Mouse (Mus musculus) liver, adult 2 months (tissue): ENCODE measurements around the gene Tmem86a. TPM values are rescaled to one million over a fixed set of nuclear protein-coding genes. Genes with fewer than 3 reads are reported as not detected.

ENCODE experiments used
- DNase-seq: peaks from one replicate; pipeline ENCODE4 v3.0.0-alpha.2; 2011; ENCODE audit warnings: low read depth, low spot score; ENCODE audit errors: extremely low read depth
- H3K27ac ChIP-seq: fragments of 200-500 bp; replicated peaks from 2 replicates; pipeline ENCODE4 v1.5.1; 2012; ENCODE audit warnings: low read depth, mild to moderate bottlenecking, control low read depth, inconsistent platforms, low read length; ENCODE audit not compliant: insufficient read depth
- H3K27me3 ChIP-seq: fragments of 200-500 bp; 2 replicates; pipeline ENCODE4 v1.6.1; 2012; ENCODE audit warnings: mild to moderate bottlenecking, moderate library complexity, low read length, inconsistent platforms; ENCODE audit not compliant: control insufficient read depth, insufficient read depth
- H3K36me3 ChIP-seq: fragments of 200-500 bp; 2 replicates; pipeline ENCODE4 v1.6.1; 2012; ENCODE audit warnings: low read length, inconsistent platforms; ENCODE audit not compliant: control insufficient read depth, insufficient read depth
- H3K4me1 ChIP-seq: fragments of 200-500 bp; 2 replicates; pipeline ENCODE4 v1.6.1; 2011; ENCODE audit warnings: low read length; ENCODE audit not compliant: control insufficient read depth, insufficient read depth
- H3K4me3 ChIP-seq: fragments of 200-500 bp; 2 replicates; pipeline ENCODE4 v1.5.1; 2011; ENCODE audit warnings: low read depth, mild to moderate bottlenecking, control low read depth, low read length, moderate library complexity; ENCODE audit not compliant: insufficient read depth
- H3K79me2 ChIP-seq: fragments of 200-500 bp; 2 replicates; pipeline ENCODE4 v1.6.1; 2012; ENCODE audit warnings: inconsistent platforms, mild to moderate bottlenecking, low read length, moderate library complexity; ENCODE audit not compliant: control insufficient read depth, insufficient read depth
- H3K9ac ChIP-seq: fragments of 200-500 bp; 2 replicates; pipeline ENCODE4 v1.6.1; 2012; ENCODE audit warnings: low read depth, mild to moderate bottlenecking, control low read depth, inconsistent platforms, low read length
- CTCF ChIP-seq: fragments of 200-500 bp; IDR thresholded peaks from 2 replicates; pipeline ENCODE4 v1.5.1; 2011; ENCODE audit warnings: low read depth, low read length, control low read depth
- POLR2A ChIP-seq: fragments of 200-500 bp; IDR thresholded peaks from 2 replicates; pipeline ENCODE4 v1.6.1; 2011; ENCODE audit warnings: low read length, control low read depth; ENCODE audit not compliant: insufficient read depth; ENCODE audit errors: extremely low read depth
- WGBS: fragments of 180-500 bp; shearing (Covaris S2); methylation state at CpG from one replicate; pipeline ENCODE4 v1.1.7; 2018; 5-methylcytosine and 5-hydroxymethylcytosine counted together
- polyA plus RNA-seq: library from polyadenylated mRNA; depleted of rRNA; stranded (reverse); fragments of >200 nt; gene quantifications from 2 replicates; pipeline ENCODE4 v1.2.3, GENCODE M21; 2012
- total RNA-seq: library from RNA; depleted of rRNA; stranded (reverse); fragments of >200 nt; gene quantifications from 2 replicates; pipeline ENCODE4 v1.2.3, GENCODE M21; 2014

The Tmem86a gene
- total and polyA plus RNA-seq, 2 experiments = 5.7 to 16.1 TPM

GRCm38 (mm10) chr7:47007109-47007780 is 43.2 kb upstream of the Tmem86a start:
- peak; percentile 77 for DNase-seq

GRCm38 (mm10) chr7:47007818-47008167 is 42.6 kb upstream of the Tmem86a start:
- peaks cover 24% of the 10 kb centered on the region; the same call in 1 of the 2 replicates for H3K79me2 ChIP-seq
- TF ChIP-seq CTCF (peak; percentile 69), POLR2A (no peak)
- peak; percentile 71 for DNase-seq
- H3K36me3 ChIP-seq = no peaks in the 10 kb centered on the region
- peak overlapping the region; percentile 63 for H3K9ac ChIP-seq
- H3K4me3 ChIP-seq = peak overlapping the region; percentile 58
- H3K4me1 ChIP-seq = peaks cover 19% of the 10 kb centered on the region
- H3K27ac ChIP-seq = peak overlapping the region; percentile 81
- WGBS = under 1% methylated on average over 25 of the region's 25 CpGs
- no peaks in the 10 kb centered on the region for H3K27me3 ChIP-seq

More at GRCm38 (mm10) chr7:47007109-47007780, 43.2 kb upstream of the Tmem86a start:
- Histone ChIP-seq H3K4me3 (peak overlapping the region; percentile 58), H3K79me2 (peaks cover 25% of the 10 kb centered on the region; the same call in 1 of the 2 replicates), H3K4me1 (peaks cover 19% of the 10 kb centered on the region), H3K27me3 (no peaks in the 10 kb centered on the region), H3K27ac (peak overlapping the region; percentile 81), H3K9ac (peak overlapping the region; percentile 63), H3K36me3 (no peaks in the 10 kb centered on the region)
- TF ChIP-seq POLR2A (no peak), CTCF (no peak)
- WGBS = 5% methylated on average over 21 of the region's 21 CpGs

- under 1% methylated on average over 57 of the region's 57 CpGs for WGBS
- Histone ChIP-seq H3K36me3 (no peaks in the 10 kb centered on the region), H3K27ac (peak within 1 kb of the TSS; percentile 81), H3K4me1 (peaks cover 15% of the 10 kb centered on the region), H3K27me3 (no peaks in the 10 kb centered on the region), H3K4me3 (peak within 1 kb of the TSS; percentile 58), H3K9ac (peak within 1 kb of the TSS; percentile 67), H3K79me2 (peaks cover 18% of the 10 kb centered on the region; the same call in 1 of the 2 replicates)
- TF ChIP-seq CTCF (no peak), POLR2A (0 out of 2 replicates have a peak, but pooled peaks have one; percentile 18)
- peak; percentile 97 for DNase-seq
Observed at GRCm38 (mm10) chr7:47008168-47008993, 42.0 kb upstream of the Tmem86a start, which contains the start of gene Spty2d1. Spty2d1 (minus strand) TSS chr7:47008411.

GRCm38 (mm10) chr7:47013131-47013767 is 37.2 kb upstream of the Tmem86a start:
- H3K4me3 ChIP-seq = no peak overlapping the region
- H3K27ac ChIP-seq = no peak overlapping the region
- peaks cover 9% of the 10 kb centered on the region; the same call in 1 of the 2 replicates for H3K4me1 ChIP-seq
- DNase-seq = no peak
- no peaks in the 10 kb centered on the region for H3K27me3 ChIP-seq
- no peaks in the 10 kb centered on the region for H3K36me3 ChIP-seq
- no peaks in the 10 kb centered on the region for H3K79me2 ChIP-seq
- no peak overlapping the region for H3K9ac ChIP-seq
- WGBS = 53% methylated on average over 9 of the region's 9 CpGs
- TF ChIP-seq POLR2A (no peak), CTCF (no peak)

- Histone ChIP-seq H3K79me2 (no peaks in the 10 kb centered on the region), H3K9ac (no peak overlapping the region), H3K27ac (no peak overlapping the region), H3K4me3 (no peak overlapping the region), H3K4me1 (peaks cover 6% of the 10 kb centered on the region; the same call in 1 of the 2 replicates), H3K36me3 (no peaks in the 10 kb centered on the region), H3K27me3 (no peaks in the 10 kb centered on the region)
- DNase-seq = peak; percentile 48
- WGBS = 66% methylated on average over 10 of the region's 11 CpGs
- no peak for TF ChIP-seq POLR2A
- no peak for TF ChIP-seq CTCF
Observed at GRCm38 (mm10) chr7:47014564-47015389, 35.6 kb upstream of the Tmem86a start.
